Mouse (Mus musculus) cerebellum, postnatal 36 days (tissue): Measurements from ENCODE around the gene Kpna7.
"Not testable (repeated sequence)": the region's sequence is repeated elsewhere in the genome, so short reads cannot be mapped to it uniquely, and the experiment has no call there.

ENCODE experiments used
- DNase-seq, 2 experiments: peaks; one replicate each; pipeline ENCODE4 v3.0.0; 2021 to 2022; ENCODE audit warnings: mixed read lengths in 2 of 2

Gene Kpna7

GRCm38 (mm10) chr5:145083632-145084451, at the start of gene Kpna7, which contains the start of gene Arpc1a:
Kpna7 (minus strand) TSS chr5:145084030.
Arpc1a (plus strand) TSS chr5:145083830.
- DNase-seq = peak; percentile 93 to 96

GRCm38 (mm10) chr5:145133275-145133674, 49.4 kb upstream of the Kpna7 start:
- DNase-seq = not testable (repeated sequence)

GRCm38 (mm10) chr5:145130995-145131394, 47.2 kb upstream of the Kpna7 start:
- DNase-seq = no peak

- DNase-seq = no peak
Measured at GRCm38 (mm10) chr5:145130191-145130590, 46.4 kb upstream of the Kpna7 start.

- not testable (repeated sequence) for DNase-seq
Measured at GRCm38 (mm10) chr5:145129773-145130172, 45.9 kb upstream of the Kpna7 start.

- no peak for DNase-seq
Measured at GRCm38 (mm10) chr5:145129124-145129523, 45.3 kb upstream of the Kpna7 start.

GRCm38 (mm10) chr5:145126580-145126979, 42.8 kb upstream of the Kpna7 start:
- DNase-seq = no peak

GRCm38 (mm10) chr5:145123396-145123795, 39.6 kb upstream of the Kpna7 start:
- DNase-seq = no peak

- DNase-seq = no peak
Measured at GRCm38 (mm10) chr5:145120921-145121320, 37.1 kb upstream of the Kpna7 start.

- no peak for DNase-seq
Measured at GRCm38 (mm10) chr5:145119385-145119784, 35.6 kb upstream of the Kpna7 start.

- no peak for DNase-seq
Measured at GRCm38 (mm10) chr5:145118461-145118860, 34.6 kb upstream of the Kpna7 start.

GRCm38 (mm10) chr5:145118005-145118404, 34.2 kb upstream of the Kpna7 start:
- DNase-seq = no peak

- DNase-seq = peak; percentile 33
Measured at GRCm38 (mm10) chr5:145116916-145117315, 33.1 kb upstream of the Kpna7 start.

- no peak for DNase-seq
Measured at GRCm38 (mm10) chr5:145116316-145116715, 32.5 kb upstream of the Kpna7 start.

GRCm38 (mm10) chr5:145115736-145116135, 31.9 kb upstream of the Kpna7 start:
- no peak for DNase-seq

- peak in 1 of 2 experiments; percentile 21 for DNase-seq
Measured at GRCm38 (mm10) chr5:145114606-145115473, 31.0 kb upstream of the Kpna7 start.

- no peak for DNase-seq
Measured at GRCm38 (mm10) chr5:145114071-145114605, 30.3 kb upstream of the Kpna7 start, which contains the start of gene Arpc1b. Arpc1b (plus strand) TSS chr5:145114215.

GRCm38 (mm10) chr5:145113416-145113815, 29.6 kb upstream of the Kpna7 start:
- no peak for DNase-seq

GRCm38 (mm10) chr5:145112566-145112965, 28.7 kb upstream of the Kpna7 start:
- DNase-seq = no peak

- no peak for DNase-seq
Measured at GRCm38 (mm10) chr5:145110401-145110800, 26.6 kb upstream of the Kpna7 start.

- no peak for DNase-seq
Measured at GRCm38 (mm10) chr5:145105694-145106275, 22.0 kb upstream of the Kpna7 start.

GRCm38 (mm10) chr5:145104328-145104727, 20.5 kb upstream of the Kpna7 start:
- no peak for DNase-seq

- DNase-seq = no peak
Measured at GRCm38 (mm10) chr5:145102706-145103105, 18.9 kb upstream of the Kpna7 start.
